Mouse (Mus musculus) sigmoid colon, adult 10 weeks (tissue): ENCODE measurements around the gene Gm4788. TPM values are rescaled to one million over a fixed set of nuclear protein-coding genes. Genes with fewer than 3 reads are reported as not detected.

ENCODE experiments used
- polyA plus RNA-seq: library from polyadenylated mRNA; stranded (reverse); fragments of 350-450 nt; fragmentation: Illumina TruSeq; extraction: RNeasy Lipid Tissue Mini Kit (QIAGEN cat#74804); gene quantifications from one replicate; pipeline ENCODE4 v1.2.3, GENCODE M21; 2014; ENCODE audit warnings: low read depth, low replicate concordance

Gm4788 gene
- not detected for polyA plus RNA-seq

DNA sequence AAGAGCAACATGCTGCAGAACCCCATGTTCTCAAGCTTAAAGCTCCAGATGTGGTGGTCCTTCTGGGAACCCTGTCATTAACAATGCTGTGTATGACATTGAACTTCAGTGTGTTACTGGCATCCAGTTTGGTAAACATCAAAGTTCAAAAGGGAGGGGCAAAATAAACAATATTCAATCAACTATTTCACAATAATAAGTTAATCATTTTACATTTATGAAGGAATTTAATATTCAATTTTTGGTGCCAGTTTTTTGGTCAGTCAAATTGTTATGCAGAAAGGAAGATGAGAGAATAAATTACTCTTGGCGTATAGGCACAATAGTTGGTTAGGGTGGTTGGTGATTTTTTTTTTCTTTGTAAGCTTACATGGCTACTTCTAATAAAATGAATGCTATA lies at the start of gene Gm4788:
TSS of gene Gm4788 (minus strand) at position 101 of the 400 bp plus-strand sequence.

Other genes starting within 250 kb of the Gm4788 start
- not detected for gene Cfhr1, start 221.0 kb downstream of the Gm4788 start, polyA plus RNA-seq
- gene Cfhr2, start 77.5 kb upstream of the Gm4788 start, polyA plus RNA-seq: not detected